In the genomic region with DNA sequence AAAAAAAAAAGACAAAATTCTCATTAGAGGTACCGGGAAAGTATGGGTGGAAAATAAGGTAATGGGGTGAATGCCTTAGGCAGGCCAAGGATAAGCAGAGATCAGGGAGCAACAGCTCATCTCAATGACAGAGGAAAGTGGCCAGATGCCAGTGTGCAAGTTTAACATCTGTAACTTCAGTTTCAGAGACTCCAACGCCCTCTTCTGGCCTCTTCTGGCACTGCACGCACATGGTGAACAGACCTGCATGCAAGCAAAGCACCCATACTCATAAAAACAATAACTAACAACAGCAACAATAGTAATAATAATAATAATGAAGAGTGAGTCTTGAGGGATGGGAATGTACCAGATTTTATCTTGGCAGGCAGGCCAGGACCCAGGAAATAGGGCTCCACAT, we compare ENCODE assay signal across 17 mouse cellular contexts. TPM values are rescaled to one million over a fixed set of nuclear protein-coding genes. Genes with fewer than 3 reads are reported as not detected.
A peak's percentile ranks its signal among the peaks of the same experiment; 100 is the strongest.
DNase-seq lines count a peak whose midpoint lies in the region; ATAC-seq and TF ChIP-seq lines count a peak whose summit lies in the region.
"Had no signal": no experiment of that assay in that cellular context is flagged by ENCODE, and none has a peak within 500 bp of the region (broad histone marks: within the 10 kb centered on the region; RNA-seq: fewer than 3 reads in every experiment).

No protein-coding gene starts in this region.

- ATAC-seq in heart, embryonic 12.5 days (ENCODE audit: insufficient number of reproducible peaks, low FRiP score), result no peak
- no peak for ATAC-seq in lung, embryonic 14.5 days (ENCODE audit: insufficient read depth)
- ATAC-seq: intestine, embryonic 15.5 days; midbrain, embryonic 13.5 days had no signal

- H3K27me3 ChIP-seq in heart, embryonic 12.5 days (replicated peaks), result no peaks in the 10 kb centered on the region
- no peaks in the 10 kb centered on the region for H3K27me3 ChIP-seq in lung, embryonic 14.5 days (ENCODE audit: insufficient read depth, low read length)
- peaks cover under 1 to 4% of the 10 kb centered on the region in 2 experiments; a peak in 3 of 4 replicates for H3K27me3 ChIP-seq in MEL (ENCODE audit: control insufficient read depth in 1 of 2, insufficient read depth in 2 of 2, low read length in 2 of 2)
- no peaks in the 10 kb centered on the region for H3K27me3 ChIP-seq in thymus, adult 2 months (ENCODE audit: control insufficient read depth, insufficient read depth, low read length)
- H3K27me3 ChIP-seq: intestine, embryonic 15.5 days; midbrain, embryonic 13.5 days had no signal

- no peak overlapping the region for H3K9ac ChIP-seq in heart, embryonic 12.5 days
- H3K9ac ChIP-seq in lung, embryonic 14.5 days, result no peak overlapping the region
- no peak overlapping the region for H3K9ac ChIP-seq in MEL (ENCODE audit: control insufficient read depth, low read depth, low read length, poor library complexity, severe bottlenecking)
- H3K9ac ChIP-seq: intestine, embryonic 15.5 days; liver, embryonic 13.5 days; midbrain, embryonic 13.5 days had no signal

- H3K4me3 ChIP-seq in heart, embryonic 12.5 days, result no peak overlapping the region
- no peak overlapping the region for H3K4me3 ChIP-seq in lung, embryonic 14.5 days (ENCODE audit: low read depth, low read length)
- no peak overlapping the region for H3K4me3 ChIP-seq in MEL (ENCODE audit: control insufficient read depth in 1 of 2, insufficient read depth in 1 of 2, low read depth in 2 of 2, low read length in 2 of 2)
- no peak overlapping the region for H3K4me3 ChIP-seq in thymus, adult 2 months (ENCODE audit: control insufficient read depth, insufficient read depth, low read length)
- H3K4me3 ChIP-seq: erythroblast, embryonic 14.5 days; heart, embryonic 10.5 days; hindbrain, embryonic 10.5 days; intestine, embryonic 15.5 days; liver, embryonic 13.5 days; midbrain, embryonic 13.5 days had no signal

- no peaks in the 10 kb centered on the region for H3K36me3 ChIP-seq in heart, embryonic 12.5 days
- H3K36me3 ChIP-seq in lung, embryonic 14.5 days (ENCODE audit: insufficient read depth), result no peaks in the 10 kb centered on the region
- peaks cover 0 to 29% of the 10 kb centered on the region in 2 experiments; a peak in 2 of 4 replicates for H3K36me3 ChIP-seq in MEL (ENCODE audit: control insufficient read depth in 1 of 2, insufficient read depth in 2 of 2, low read length in 2 of 2)
- no peaks in the 10 kb centered on the region for H3K36me3 ChIP-seq in thymus, adult 2 months (ENCODE audit: control insufficient read depth, insufficient read depth, low read length)
- H3K36me3 ChIP-seq: heart, embryonic 10.5 days; hindbrain, embryonic 10.5 days; intestine, embryonic 15.5 days; liver, embryonic 13.5 days; midbrain, embryonic 13.5 days had no signal

- H3K9me3 ChIP-seq in heart, embryonic 12.5 days (replicated peaks), result no peaks in the 10 kb centered on the region
- H3K9me3 ChIP-seq in lung, embryonic 14.5 days (ENCODE audit: low read depth, low read length), result no peaks in the 10 kb centered on the region
- H3K9me3 ChIP-seq in MEL (replicated peaks; ENCODE audit: insufficient read depth, low read length), result no peaks in the 10 kb centered on the region
- H3K9me3 ChIP-seq: heart, embryonic 10.5 days; hindbrain, embryonic 10.5 days; intestine, embryonic 15.5 days; liver, embryonic 13.5 days; midbrain, embryonic 13.5 days had no signal

- DNase-seq in heart, postnatal 4 days, result peak; percentile 41
- DNase-seq in lung, embryonic 14.5 days, result no peak
- DNase-seq in lung, postnatal 4 days, result no peak
- peak; percentile 65 for DNase-seq in MEL (ENCODE audit: low read depth, low spot score)
- peak; percentile 66 for DNase-seq in testis, postnatal 10 days (ENCODE audit: low spot score)
- DNase-seq in thymus, postnatal 0 days (ENCODE audit: low spot score), result no peak
- DNase-seq in thymus, adult 2 months, result no peak
- DNase-seq: cerebellum, adult 9-10 months; gastrocnemius, postnatal 10 days; liver, embryonic 13.5 days had no signal

- no peaks in the 10 kb centered on the region for H3K79me2 ChIP-seq in MEL (ENCODE audit: control insufficient read depth, insufficient read depth, low read length, poor library complexity)

- H3K27ac ChIP-seq in heart, embryonic 12.5 days (ENCODE audit: poor library complexity, severe bottlenecking), result no peak overlapping the region
- no peak overlapping the region for H3K27ac ChIP-seq in lung, embryonic 14.5 days (ENCODE audit: low read depth)
- H3K27ac ChIP-seq in MEL (ENCODE audit: control insufficient read depth, low read depth, low read length), result no peak overlapping the region
- no peak overlapping the region for H3K27ac ChIP-seq in thymus, adult 2 months (ENCODE audit: control insufficient read depth, insufficient read depth, low read length)
- H3K27ac ChIP-seq: heart, embryonic 10.5 days; hindbrain, embryonic 10.5 days; intestine, embryonic 15.5 days; liver, embryonic 13.5 days; macrophage; midbrain, embryonic 13.5 days had no signal

- H3K4me1 ChIP-seq in heart, embryonic 12.5 days (replicated peaks), result peaks cover 18% of the 10 kb centered on the region
- H3K4me1 ChIP-seq in lung, embryonic 14.5 days (ENCODE audit: insufficient read depth), result no peaks in the 10 kb centered on the region
- H3K4me1 ChIP-seq in MEL (ENCODE audit: control insufficient read depth in 1 of 2, insufficient read depth in 2 of 2, low read length in 2 of 2), result peaks cover 26 to 38% of the 10 kb centered on the region in 2 experiments
- no peaks in the 10 kb centered on the region for H3K4me1 ChIP-seq in thymus, adult 2 months (replicated peaks; ENCODE audit: control insufficient read depth, insufficient read depth, low read length)
- H3K4me1 ChIP-seq: intestine, embryonic 15.5 days; liver, embryonic 13.5 days had no signal

- TF ChIP-seq EP300 in MEL (IDR thresholded peaks at IDR 0.05; ENCODE audit: low read depth in 1 of 2, low read length in 2 of 2), result no peak

- TF ChIP-seq RAD21 in MEL (IDR thresholded peaks at IDR 0.05; ENCODE audit: low read depth, low read length), result peak; percentile 30

- 68% methylated on average over 3 of the region's 3 CpGs for WGBS in heart, embryonic 12.5 days
- WGBS in lung, embryonic 14.5 days, result 63% methylated on average over 3 of the region's 3 CpGs
- 83% methylated on average over 3 of the region's 3 CpGs for WGBS in thymus, adult 2 months

- H3K4me2 ChIP-seq in heart, embryonic 12.5 days, result no peak overlapping the region
- no peak overlapping the region for H3K4me2 ChIP-seq in lung, embryonic 14.5 days
- H3K4me2 ChIP-seq: intestine, embryonic 15.5 days; liver, embryonic 13.5 days; midbrain, embryonic 13.5 days had no signal

- peak; percentile 13; the same call in 1 of the 2 replicates for TF ChIP-seq CTCF in lung, embryonic 14.5 days (IDR thresholded peaks at IDR 0.05; ENCODE audit: low read depth)
- TF ChIP-seq CTCF in MEL (IDR thresholded peaks at IDR 0.05 in 2 of 3, conservative IDR thresholded peaks at IDR 0.05 in 1 of 3; ENCODE audit: control insufficient read depth in 1 of 3, insufficient read depth in 1 of 3, low read depth in 2 of 3, low read length in 3 of 3, poor library complexity in 1 of 3, severe bottlenecking in 1 of 3), result peak; percentile 51 to 65 (median 52)
- TF ChIP-seq CTCF in thymus, adult 2 months (IDR thresholded peaks at IDR 0.05; ENCODE audit: borderline replicate concordance, control insufficient read depth, extremely low read depth, insufficient read depth, low read length, poor library complexity), result no peak

- no peak for TF ChIP-seq POLR2A in MEL (IDR thresholded peaks at IDR 0.05; ENCODE audit: control insufficient read depth in 1 of 2, insufficient read depth in 1 of 2, low read depth in 1 of 2, low read length in 2 of 2, poor library complexity in 1 of 2)
- TF ChIP-seq POLR2A in thymus, adult 2 months (IDR thresholded peaks at IDR 0.05; ENCODE audit: control insufficient read depth, extremely low read depth, insufficient read depth, low read length, poor library complexity), result no peak

RNA-seq across cellular contexts. Expression of gene Rnd1, which starts 8.7 kb away (rescaled TPM):
- 1 to 10 TPM; 1.5 TPM for total RNA-seq in heart, postnatal 4 days (2021)
- 0.91 and 1.1 TPM in 2 replicates for polyA plus RNA-seq in heart, embryonic 12.5 days (2016; fragmentation: Nextera tagmentation; extraction: Ambion mirVana)
- 0.57 and 0.67 TPM in 2 replicates for polyA plus RNA-seq in lung, embryonic 14.5 days (2014; fragmentation: Nextera tagmentation; extraction: Ambion mirVana)
- total RNA-seq in MEL (2012; rRNA removed), result 5.8 and 6.0 TPM in 2 replicates
- 1 to 10 TPM in 1 of 2 experiments, not detected in 1; 5.5 TPM for polyA plus RNA-seq in MEL (2012; ENCODE audit: insufficient read depth in 1 of 2, insufficient read length in 2 of 2, low read depth in 1 of 2, low replicate concordance in 2 of 2, missing spikeins in 1 of 2)
- 1.1 and 1.7 TPM in 2 replicates for polyA plus RNA-seq in thymus, postnatal 0 days (2015; fragmentation: Nextera tagmentation; extraction: Ambion mirVana)
- 2.6 and 2.8 TPM in 2 replicates for polyA plus RNA-seq in thymus, adult 2 months (2012; rRNA removed)
- polyA plus RNA-seq: erythroblast, embryonic 14.5 days had no signal

RNA-seq across cellular contexts. Expression of gene Ccdc65, which starts 22.1 kb away (rescaled TPM):
- under 1 TPM; 0.38 to 0.55 TPM for total RNA-seq in heart, postnatal 4 days (2021)
- polyA plus RNA-seq in heart, embryonic 12.5 days (2016; fragmentation: Nextera tagmentation; extraction: Ambion mirVana), result 0.33 and 0.62 TPM in 2 replicates
- 0.28 and 1.1 TPM in 2 replicates for polyA plus RNA-seq in lung, embryonic 14.5 days (2014; fragmentation: Nextera tagmentation; extraction: Ambion mirVana)
- not detected in 2 replicates for total RNA-seq in MEL (2012; rRNA removed)
- polyA plus RNA-seq in MEL (2012; ENCODE audit: insufficient read depth in 1 of 2, insufficient read length in 2 of 2, low read depth in 1 of 2, low replicate concordance in 2 of 2, missing spikeins in 1 of 2), result under 1 TPM in 1 of 2 experiments, not detected in 1; 0.13 TPM
- 0.09 and 0.40 TPM in 2 replicates for polyA plus RNA-seq in thymus, postnatal 0 days (2015; fragmentation: Nextera tagmentation; extraction: Ambion mirVana)
- 0.04 and 0.09 TPM in 2 replicates for polyA plus RNA-seq in thymus, adult 2 months (2012; rRNA removed)
- total RNA-seq: gastrocnemius, postnatal 10 days had no signal
- polyA plus RNA-seq: erythroblast, embryonic 14.5 days; liver, embryonic 13.5 days had no signal

RNA-seq across cellular contexts. Expression of gene Ddx23, which starts 23.2 kb away (rescaled TPM):
- 10 to 100 TPM; 57.6 to 59.6 TPM for total RNA-seq in heart, postnatal 4 days (2021)
- polyA plus RNA-seq in heart, embryonic 12.5 days (2016; fragmentation: Nextera tagmentation; extraction: Ambion mirVana), result 15.0 and 16.4 TPM in 2 replicates
- polyA plus RNA-seq in lung, embryonic 14.5 days (2014; fragmentation: Nextera tagmentation; extraction: Ambion mirVana), result 27.2 and 28.7 TPM in 2 replicates
- 193 and 213 TPM in 2 replicates for total RNA-seq in MEL (2012; rRNA removed)
- polyA plus RNA-seq in MEL (2012; ENCODE audit: insufficient read depth in 1 of 2, insufficient read length in 2 of 2, low read depth in 1 of 2, low replicate concordance in 2 of 2, missing spikeins in 1 of 2), result 100 to 1,000 TPM; 194 to 252 TPM
- polyA plus RNA-seq in thymus, postnatal 0 days (2015; fragmentation: Nextera tagmentation; extraction: Ambion mirVana), result 23.5 and 26.4 TPM in 2 replicates
- 59.7 and 65.5 TPM in 2 replicates for polyA plus RNA-seq in thymus, adult 2 months (2012; rRNA removed)

RNA-seq across cellular contexts. Expression of gene Fkbp11, which starts 42.1 kb away (rescaled TPM):
- 10 to 100 TPM; 11.0 to 12.8 TPM for total RNA-seq in heart, postnatal 4 days (2021)
- polyA plus RNA-seq in heart, embryonic 12.5 days (2016; fragmentation: Nextera tagmentation; extraction: Ambion mirVana), result 13.2 and 17.8 TPM in 2 replicates
- polyA plus RNA-seq in lung, embryonic 14.5 days (2014; fragmentation: Nextera tagmentation; extraction: Ambion mirVana), result 29.7 and 32.9 TPM in 2 replicates
- total RNA-seq in MEL (2012; rRNA removed), result 109 and 160 TPM in 2 replicates
- polyA plus RNA-seq in MEL (2012; ENCODE audit: insufficient read depth in 1 of 2, insufficient read length in 2 of 2, low read depth in 1 of 2, low replicate concordance in 2 of 2, missing spikeins in 1 of 2), result 100 to 1,000 TPM in 1 of 2 experiments, not detected in 1; 118 TPM
- polyA plus RNA-seq in thymus, postnatal 0 days (2015; fragmentation: Nextera tagmentation; extraction: Ambion mirVana), result 4.6 and 6.4 TPM in 2 replicates
- 2.1 and 3.1 TPM in 2 replicates for polyA plus RNA-seq in thymus, adult 2 months (2012; rRNA removed)

RNA-seq across cellular contexts. Expression of gene Cacnb3, which starts 55.3 kb away (rescaled TPM):
- total RNA-seq in heart, postnatal 4 days (2021), result 10 to 100 TPM; 15.5 to 15.8 TPM
- polyA plus RNA-seq in heart, embryonic 12.5 days (2016; fragmentation: Nextera tagmentation; extraction: Ambion mirVana), result 9.5 and 10.3 TPM in 2 replicates
- polyA plus RNA-seq in lung, embryonic 14.5 days (2014; fragmentation: Nextera tagmentation; extraction: Ambion mirVana), result 24.6 and 28.9 TPM in 2 replicates
- total RNA-seq in MEL (2012; rRNA removed), result 1.4 TPM in 2 replicates
- polyA plus RNA-seq in MEL (2012; ENCODE audit: insufficient read depth in 1 of 2, insufficient read length in 2 of 2, low read depth in 1 of 2, low replicate concordance in 2 of 2, missing spikeins in 1 of 2), result 1 to 10 TPM in 1 of 2 experiments, not detected in 1; 8.5 TPM
- polyA plus RNA-seq in thymus, postnatal 0 days (2015; fragmentation: Nextera tagmentation; extraction: Ambion mirVana), result 8.5 and 9.6 TPM in 2 replicates
- 102 and 127 TPM in 2 replicates for polyA plus RNA-seq in thymus, adult 2 months (2012; rRNA removed)
- polyA plus RNA-seq: erythroblast, embryonic 14.5 days had no signal

Comparison
In these comparisons a context has a peak if more than half of its experiments do, and no peak if none do; other contexts are left out.
1. DNase-seq: peak in heart, postnatal 4 days (single experiment), MEL (single experiment) and testis, postnatal 10 days (single experiment); none in lung, embryonic 14.5 days (single experiment), lung, postnatal 4 days (0 of 2), thymus, postnatal 0 days (single experiment) and thymus, adult 2 months (single experiment).